Mouse (Mus musculus) midbrain, embryonic 16.5 days (tissue): ENCODE measurements around the gene Asz1. TPM values are rescaled to one million over a fixed set of nuclear protein-coding genes. Genes with fewer than 3 reads are reported as not detected.
A peak's percentile ranks its signal among the peaks of the same experiment; 100 is the strongest.

Experiments
- ATAC-seq: fragments of 200-750 bp; cut with Nextera tagmentation; 2 replicates; pipeline ENCODE4 v1.8.0; 2017; ENCODE audit warnings: moderate TSS enrichment
- H3K27ac ChIP-seq: fragments of 300-500 bp; sonication (generic); 2 replicates; pipeline ENCODE4 v1.5.1; 2014; ENCODE audit warnings: mild to moderate bottlenecking, low read length, mixed read lengths
- H3K27me3 ChIP-seq: fragments of 300-500 bp; sonication (generic); 2 replicates; pipeline ENCODE4 v1.6.1; 2014; ENCODE audit warnings: low read depth, low read length, mixed read lengths; ENCODE audit not compliant: control insufficient read depth, insufficient read depth
- H3K36me3 ChIP-seq: fragments of 300-500 bp; sonication (generic); 2 replicates; pipeline ENCODE4 v1.6.1; 2014; ENCODE audit warnings: mild to moderate bottlenecking, low read length, moderate library complexity, mixed read lengths; ENCODE audit not compliant: control insufficient read depth, insufficient read depth
- H3K4me1 ChIP-seq: fragments of 300-500 bp; sonication (generic); 2 replicates; pipeline ENCODE4 v1.6.1; 2014; ENCODE audit warnings: mild to moderate bottlenecking, low read length, mixed read lengths; ENCODE audit not compliant: control insufficient read depth, insufficient read depth
- H3K4me2 ChIP-seq: fragments of 300-500 bp; sonication (generic); 2 replicates; pipeline ENCODE4 v1.6.1; 2014; ENCODE audit warnings: mild to moderate bottlenecking, low read length, mixed read lengths
- H3K4me3 ChIP-seq: fragments of 300-500 bp; sonication (generic); 2 replicates; pipeline ENCODE4 v1.5.1; 2014; ENCODE audit warnings: low read depth, mild to moderate bottlenecking, low read length, moderate library complexity, mixed read lengths
- H3K9ac ChIP-seq: fragments of 300-500 bp; sonication (generic); 2 replicates; pipeline ENCODE4 v1.6.1; 2014; ENCODE audit warnings: low read depth, low read length, mixed read lengths
- H3K9me3 ChIP-seq: fragments of 300-500 bp; sonication (generic); replicated peaks from 2 replicates; pipeline ENCODE4 v1.6.1; 2014; ENCODE audit warnings: mild to moderate bottlenecking, low read length, mixed read lengths; ENCODE audit not compliant: control insufficient read depth, poor library complexity, severe bottlenecking
- WGBS: fragments of 180-500 bp; shearing (Covaris S2); extraction: QIAGEN DNeasy Blood & Tissue Kit; methylation state at CpG from one replicate; pipeline ENCODE4 v1.1.7; 2014; 5-methylcytosine and 5-hydroxymethylcytosine counted together
- polyA plus RNA-seq: library from polyadenylated mRNA; unstranded; fragments of >200 nt; fragmentation: Nextera tagmentation; extraction: Ambion mirVana; gene quantifications from 2 replicates; pipeline ENCODE4 v1.2.1, GENCODE M21; 2015

Asz1 gene
- polyA plus RNA-seq: not detected in 2 replicates

- 98% methylated on average over 22 of the region's 22 CpGs for WGBS
- no peak for ATAC-seq
- no peaks in the 10 kb centered on the region for H3K9me3 ChIP-seq
- no peak within 1 kb of the TSS for H3K4me2 ChIP-seq
- no peak within 1 kb of the TSS for H3K27ac ChIP-seq
- H3K4me3 ChIP-seq: no peak within 1 kb of the TSS
- H3K4me1 ChIP-seq: no peaks in the 10 kb centered on the region
- no peaks in the 10 kb centered on the region for H3K27me3 ChIP-seq
- H3K9ac ChIP-seq: no peak within 1 kb of the TSS
- H3K36me3 ChIP-seq: no peaks in the 10 kb centered on the region
Observed at GRCm38 (mm10) chr6:18108934-18109333, at the start of gene Asz1. Asz1 (minus strand) TSS chr6:18109061.

- no peak for ATAC-seq
- no peaks in the 10 kb centered on the region for H3K9me3 ChIP-seq
- WGBS: 73% methylated on average over 4 of the region's 4 CpGs
- H3K36me3 ChIP-seq: no peaks in the 10 kb centered on the region
- no peak overlapping the region for H3K27ac ChIP-seq
- no peaks in the 10 kb centered on the region for H3K4me1 ChIP-seq
- no peak overlapping the region for H3K4me3 ChIP-seq
- H3K9ac ChIP-seq: no peak overlapping the region
- no peak overlapping the region for H3K4me2 ChIP-seq
- no peaks in the 10 kb centered on the region for H3K27me3 ChIP-seq
Observed at GRCm38 (mm10) chr6:18153031-18153430, 44.2 kb upstream of the Asz1 start.

DNA sequence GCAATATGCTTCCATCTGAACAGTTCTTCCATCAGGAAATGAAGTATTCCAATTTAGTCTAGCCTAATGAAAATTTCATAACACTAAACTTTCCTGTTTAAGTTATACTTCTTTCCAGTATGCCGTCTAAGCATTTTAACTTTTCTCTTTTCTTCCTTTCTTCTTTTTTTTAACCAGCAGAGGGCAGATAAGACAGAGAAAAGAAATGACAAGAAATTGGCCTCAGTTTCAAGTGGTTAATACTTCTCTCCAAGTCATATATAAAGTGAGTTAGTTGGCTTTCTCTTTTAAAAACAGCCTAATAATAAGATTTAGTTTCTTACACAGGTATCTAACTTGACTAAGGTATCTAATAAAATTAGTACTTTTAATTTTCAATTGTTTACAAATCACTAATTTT lies 26.4 kb upstream of the Asz1 start:
- no peak for ATAC-seq
- Histone ChIP-seq H3K4me2 (no peak overlapping the region), H3K4me3 (no peak overlapping the region), H3K9ac (no peak overlapping the region), H3K9me3 (no peaks in the 10 kb centered on the region), H3K36me3 (no peaks in the 10 kb centered on the region), H3K27me3 (no peaks in the 10 kb centered on the region), H3K4me1 (no peaks in the 10 kb centered on the region), H3K27ac (no peak overlapping the region)
- whole genome bisulfite sequencing: 55% methylated on average over 1 of the region's 1 CpGs

GRCm38 (mm10) chr6:18128059-18128458 lies 19.2 kb upstream of the Asz1 start:
- 87% methylated on average over 4 of the region's 4 CpGs for WGBS
- Histone ChIP-seq H3K36me3 (no peaks in the 10 kb centered on the region), H3K9ac (no peak overlapping the region), H3K9me3 (no peaks in the 10 kb centered on the region), H3K27me3 (no peaks in the 10 kb centered on the region), H3K27ac (no peak overlapping the region), H3K4me1 (no peaks in the 10 kb centered on the region), H3K4me3 (no peak overlapping the region), H3K4me2 (no peak overlapping the region)
- no peak for ATAC-seq

- no peak for ATAC-seq
- Histone ChIP-seq H3K4me1 (no peaks in the 10 kb centered on the region), H3K9me3 (no peaks in the 10 kb centered on the region), H3K9ac (no peak overlapping the region), H3K4me3 (no peak overlapping the region), H3K36me3 (no peaks in the 10 kb centered on the region), H3K27me3 (no peaks in the 10 kb centered on the region), H3K27ac (no peak overlapping the region), H3K4me2 (no peak overlapping the region)
- 67% methylated on average over 2 of the region's 2 CpGs for WGBS
Observed at GRCm38 (mm10) chr6:18127206-18127983, 18.5 kb upstream of the Asz1 start.

- Histone ChIP-seq H3K27me3 (no peaks in the 10 kb centered on the region), H3K9ac (no peak overlapping the region), H3K4me2 (no peak overlapping the region), H3K27ac (no peak overlapping the region), H3K4me1 (no peaks in the 10 kb centered on the region), H3K36me3 (no peaks in the 10 kb centered on the region), H3K4me3 (no peak overlapping the region), H3K9me3 (no peaks in the 10 kb centered on the region)
- 89% methylated on average over 1 of the region's 1 CpGs for WGBS
- no peak for ATAC-seq
Observed at GRCm38 (mm10) chr6:18096861-18097260, 12.0 kb downstream of the Asz1 start.

DNA sequence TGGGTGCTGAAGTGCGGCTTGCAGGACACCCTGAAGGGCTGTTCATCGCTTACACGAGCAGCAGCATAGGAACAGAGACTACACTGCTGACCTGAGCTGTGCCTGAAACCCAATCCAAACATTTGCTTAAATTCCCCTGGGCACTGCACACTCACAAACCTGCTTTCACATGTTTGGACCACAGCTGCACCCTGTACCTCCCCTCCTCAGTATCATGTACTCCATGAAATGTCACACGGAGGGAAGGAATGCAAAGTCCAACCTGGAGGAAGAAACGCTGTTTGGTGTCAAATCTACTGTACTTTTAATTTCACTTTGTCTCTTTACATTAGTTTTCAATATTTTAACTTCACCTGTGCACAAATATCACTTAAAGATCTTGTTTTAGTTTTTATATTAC lies 19.8 kb downstream of the Asz1 start:
- WGBS: 86% methylated on average over 5 of the region's 5 CpGs
- no peak overlapping the region for H3K4me3 ChIP-seq
- no peak overlapping the region for H3K9ac ChIP-seq
- H3K9me3 ChIP-seq: no peaks in the 10 kb centered on the region
- no peaks in the 10 kb centered on the region for H3K27me3 ChIP-seq
- H3K27ac ChIP-seq: no peak overlapping the region
- H3K4me1 ChIP-seq: no peaks in the 10 kb centered on the region
- no peak overlapping the region for H3K4me2 ChIP-seq
- no peaks in the 10 kb centered on the region for H3K36me3 ChIP-seq
- no peak for ATAC-seq

GRCm38 (mm10) chr6:18087160-18087804 lies 21.6 kb downstream of the Asz1 start:
- H3K4me3 ChIP-seq: no peak overlapping the region
- no peaks in the 10 kb centered on the region for H3K9me3 ChIP-seq
- ATAC-seq: peak; percentile 42; the same call in 1 of the 2 replicates
- H3K36me3 ChIP-seq: no peaks in the 10 kb centered on the region
- H3K27me3 ChIP-seq: no peaks in the 10 kb centered on the region
- WGBS: 62% methylated on average over 5 of the region's 5 CpGs
- no peak overlapping the region for H3K9ac ChIP-seq
- no peaks in the 10 kb centered on the region for H3K4me1 ChIP-seq
- H3K4me2 ChIP-seq: no peak overlapping the region
- H3K27ac ChIP-seq: no peak overlapping the region

DNA sequence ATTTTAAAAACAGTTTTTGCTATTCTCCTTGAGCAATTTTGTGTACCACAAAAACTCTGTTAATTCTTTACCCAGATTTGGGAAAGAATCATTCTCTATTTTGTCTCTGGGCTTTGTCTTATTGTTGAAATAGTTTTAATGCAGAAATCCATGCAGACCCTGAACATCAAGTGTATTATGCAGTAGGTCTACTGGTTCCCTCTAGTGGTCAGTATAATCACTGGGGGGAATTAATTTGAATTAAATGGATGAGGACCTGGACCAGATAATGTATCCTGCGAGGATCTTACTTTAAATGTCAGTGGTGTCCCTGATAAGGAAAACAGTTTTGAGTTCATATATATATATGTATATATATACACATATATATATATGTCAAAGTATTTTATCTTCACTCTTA lies 30.2 kb downstream of the Asz1 start:
- Histone ChIP-seq H3K4me3 (no peak overlapping the region), H3K4me1 (no peaks in the 10 kb centered on the region), H3K27ac (no peak overlapping the region), H3K4me2 (no peak overlapping the region), H3K9me3 (no peaks in the 10 kb centered on the region), H3K36me3 (no peaks in the 10 kb centered on the region), H3K9ac (no peak overlapping the region), H3K27me3 (no peaks in the 10 kb centered on the region)
- WGBS: 26% methylated on average over 1 of the region's 1 CpGs
- no peak for ATAC-seq
